Mouse (Mus musculus): Measurements from ENCODE around the gene Peli2. TPM values are rescaled to one million over a fixed set of nuclear protein-coding genes. Genes with fewer than 3 reads are reported as not detected.
"Not testable (repeated sequence)": the region's sequence is repeated elsewhere in the genome, so short reads cannot be mapped to it uniquely, and the experiment has no call there.

The Peli2 gene
- total RNA-seq (2021) = 10 to 100 TPM; 15.7 to 16.8 TPM
- long read RNA-seq, experiment 1, full-length matches to known transcripts = 3 of 6 reads
- long read RNA-seq, experiment 1, partial matches to known transcripts = 2 of 6 reads
- long read RNA-seq, experiment 1, other reads (novel, unspliced or antisense) = 1 of 6 reads
- long read RNA-seq, experiment 2, full-length matches to known transcripts = 1 of 2 reads
- long read RNA-seq, experiment 2, partial matches to known transcripts = 1 of 2 reads
- long read RNA-seq, experiment 2, other reads (novel, unspliced or antisense) = 0 of 2 reads

DNA sequence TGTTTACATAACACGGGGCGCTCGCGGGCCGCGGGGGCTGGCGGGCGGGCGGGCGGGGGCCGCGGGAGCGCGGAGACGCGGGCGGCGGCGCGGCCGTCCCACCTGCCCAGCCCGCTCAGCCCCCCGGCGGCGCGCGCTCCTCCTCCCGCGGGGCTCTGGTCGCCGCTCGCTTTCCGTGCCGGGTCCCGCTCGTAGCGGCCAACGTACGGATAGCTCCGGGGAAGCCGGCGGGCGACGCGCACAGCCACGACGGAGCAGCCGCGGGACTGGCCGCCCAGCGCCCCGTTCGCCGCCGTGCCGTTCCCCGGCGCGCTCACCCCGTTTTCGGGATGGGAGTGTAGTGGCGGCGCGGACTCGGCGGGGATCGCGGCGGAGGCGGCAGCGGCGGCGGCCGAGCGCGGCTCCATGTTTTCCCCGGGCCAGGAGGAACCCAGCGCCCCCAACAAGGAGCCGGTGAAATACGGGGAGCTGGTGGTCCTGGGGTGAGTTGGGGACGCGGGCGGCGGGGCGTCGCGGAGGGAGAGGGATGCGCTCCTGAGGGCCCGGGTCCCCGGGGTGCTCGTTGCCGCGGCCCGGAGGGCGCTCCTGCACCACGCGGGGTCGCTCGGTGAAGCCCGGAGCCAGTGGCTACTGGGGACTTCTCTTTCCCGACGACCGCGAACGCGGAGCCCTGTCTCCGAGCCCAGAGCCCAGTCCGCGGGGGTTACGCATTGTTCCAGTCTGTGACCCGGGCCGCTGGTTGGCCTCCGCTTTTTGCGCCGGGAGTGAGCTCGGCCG is at the start of gene Peli2:
TSS of gene Peli2 (plus strand) at position 72 of the 777 bp plus-strand sequence.
- peak; percentile 85 to 86 for DNase-seq

- DNase-seq = no peak
Measured at GRCm38 (mm10) chr14:48072104-48072503, 48.5 kb upstream of the Peli2 start.

DNA sequence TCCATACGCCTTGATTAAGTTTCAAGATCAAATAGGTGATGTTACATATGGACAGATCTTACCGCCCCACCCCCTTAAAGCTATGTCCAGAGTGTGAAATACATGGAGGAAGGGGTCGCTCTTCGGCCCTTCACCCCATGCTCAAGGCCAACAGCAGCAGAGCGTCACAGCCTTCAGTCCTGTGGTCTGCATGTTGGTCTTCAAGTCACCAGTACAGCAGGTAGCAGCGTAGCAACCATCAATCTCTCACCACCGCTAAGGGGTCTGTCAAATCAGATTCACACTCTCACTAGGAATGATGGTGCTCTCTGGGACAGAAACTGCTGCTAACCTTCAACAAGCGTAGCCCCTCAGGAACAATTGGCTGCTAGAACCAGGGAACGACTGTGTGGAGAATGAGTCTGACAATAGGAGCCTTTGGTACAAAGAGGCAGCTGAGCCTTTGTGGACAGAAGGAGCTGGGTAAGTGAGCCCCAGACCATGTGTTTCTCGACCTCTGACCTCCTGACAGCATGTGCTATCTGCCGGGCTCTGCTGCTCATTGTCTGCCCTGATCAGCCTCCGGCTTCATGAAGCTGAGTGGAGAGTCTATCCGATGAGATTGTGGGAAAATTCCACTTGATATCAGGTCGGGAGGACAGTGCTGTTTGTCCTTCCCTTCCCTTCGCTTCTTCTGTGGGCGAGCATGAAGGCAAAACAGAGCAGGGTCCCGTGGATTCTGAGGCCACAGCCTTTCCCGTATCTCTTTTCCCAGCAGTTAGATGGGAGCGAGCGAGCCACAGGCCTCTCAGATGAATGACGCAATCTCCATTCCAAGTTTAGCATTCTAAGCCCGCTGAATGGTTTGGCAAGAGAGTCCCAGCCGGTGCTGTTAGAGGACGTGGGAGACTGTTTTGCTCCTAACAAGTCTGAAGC is 47.1 kb upstream of the Peli2 start:
- peak; percentile 77 to 84 for DNase-seq

DNA sequence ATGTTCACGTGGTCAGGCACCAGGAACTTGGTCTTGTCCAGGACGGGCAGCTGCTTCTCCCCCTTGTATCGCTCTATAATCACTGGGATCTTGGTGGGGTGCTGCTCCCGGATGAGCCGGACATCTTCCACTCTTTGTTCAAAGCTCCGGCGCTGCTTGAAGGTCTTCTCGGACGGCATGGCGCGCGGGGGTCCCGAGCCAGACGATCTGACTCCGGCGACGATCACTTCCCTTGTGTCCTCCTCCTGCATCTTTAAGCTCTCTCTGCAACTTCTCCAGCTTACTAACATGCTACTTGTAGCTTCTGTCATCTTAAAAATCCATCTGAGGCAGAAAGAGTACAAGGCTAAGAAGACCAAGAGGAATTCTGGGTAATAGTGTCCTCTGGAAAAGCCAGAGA is 41.0 kb upstream of the Peli2 start:
- not testable (repeated sequence) for DNase-seq

DNA sequence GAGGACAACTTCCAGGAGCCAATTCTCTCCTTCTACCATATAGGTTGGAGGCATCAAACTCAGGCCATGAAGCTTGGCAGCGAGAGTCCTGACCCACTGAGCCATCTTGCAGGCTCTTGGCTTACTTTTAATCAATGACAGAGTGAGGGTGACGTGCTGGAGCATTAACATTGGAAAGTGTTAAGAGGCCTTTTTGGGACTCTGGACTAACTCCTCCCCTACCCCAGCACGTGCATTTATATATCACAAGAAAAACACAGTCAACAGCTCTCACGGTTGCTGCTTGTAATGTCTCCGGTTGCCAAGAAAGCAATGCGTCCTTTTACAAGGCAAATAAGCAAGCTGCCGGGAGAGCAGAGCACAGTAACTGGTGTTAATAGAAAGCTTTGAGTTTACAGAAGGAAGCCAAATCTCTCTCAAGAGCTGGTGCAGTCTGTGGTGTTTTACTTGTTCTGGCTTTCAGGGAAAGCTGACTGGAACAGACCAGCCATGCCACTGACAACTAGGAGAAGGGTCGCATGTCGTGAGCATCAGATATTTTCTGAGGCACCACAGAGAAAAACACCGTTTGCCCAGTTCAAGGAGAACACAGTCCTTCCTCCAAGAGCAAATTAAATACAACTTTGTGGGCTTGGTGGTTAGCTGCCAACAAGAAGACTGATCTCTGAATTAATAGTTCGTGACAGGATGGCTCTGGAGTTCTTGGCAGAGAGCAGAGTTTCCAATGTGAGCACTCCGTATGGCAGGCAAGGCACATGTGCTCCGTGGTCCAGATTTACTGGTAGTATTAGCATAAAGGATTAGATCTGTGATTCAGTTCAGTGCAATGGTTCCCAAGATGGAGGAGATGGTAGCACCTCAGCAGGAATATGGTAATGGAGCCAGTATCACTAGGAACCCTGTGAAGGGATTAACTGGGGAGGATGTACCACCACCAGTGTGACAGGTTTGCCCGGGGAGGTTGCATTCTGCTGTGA is 36.5 kb upstream of the Peli2 start:
- DNase-seq = peak in 1 of 2 experiments; percentile 13

- DNase-seq = no peak
Measured at GRCm38 (mm10) chr14:48086682-48087297, 33.8 kb upstream of the Peli2 start.

GRCm38 (mm10) chr14:48087298-48087830 is 33.3 kb upstream of the Peli2 start:
- DNase-seq = no peak

GRCm38 (mm10) chr14:48090465-48090864 is 30.2 kb upstream of the Peli2 start:
- no peak for DNase-seq

DNA sequence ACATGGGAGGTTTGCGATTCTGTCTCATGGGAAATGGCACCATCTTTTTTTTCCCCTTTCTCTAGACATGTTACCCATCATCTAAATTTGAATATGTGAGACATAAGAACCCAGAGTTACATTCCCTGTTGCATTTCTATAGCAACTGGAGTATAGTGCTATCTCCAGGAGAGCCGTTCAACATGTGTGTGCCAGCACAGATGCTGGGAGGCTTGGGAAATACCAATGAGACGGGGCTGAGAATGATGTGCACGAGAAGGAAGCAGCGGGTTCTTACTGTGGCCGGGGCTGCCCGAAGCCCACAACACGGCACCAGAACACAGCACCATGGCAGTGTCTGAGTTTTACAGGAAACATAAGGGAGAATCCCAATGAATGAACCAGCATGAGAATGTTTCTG is 29.5 kb upstream of the Peli2 start:
- no peak for DNase-seq

DNA sequence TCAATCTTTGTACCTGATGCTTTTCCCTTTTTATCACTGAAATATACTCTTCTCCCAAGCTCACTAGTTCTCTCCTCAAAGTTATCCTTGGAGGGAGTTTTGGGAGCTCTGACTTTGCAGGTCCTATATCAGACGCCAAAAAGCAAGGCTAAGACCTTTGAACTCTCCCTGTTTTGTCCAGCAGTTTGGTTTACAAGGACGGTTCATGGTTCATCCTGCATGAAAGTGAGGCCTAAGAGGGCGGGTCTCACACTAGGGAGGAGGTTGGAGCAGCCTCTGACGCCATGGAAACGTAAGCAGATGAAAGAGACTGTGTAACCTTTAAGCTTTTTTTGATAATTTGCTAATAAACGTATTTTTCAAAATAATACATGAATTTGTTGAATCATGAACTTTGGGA is 22.4 kb upstream of the Peli2 start:
- DNase-seq = no peak

DNA sequence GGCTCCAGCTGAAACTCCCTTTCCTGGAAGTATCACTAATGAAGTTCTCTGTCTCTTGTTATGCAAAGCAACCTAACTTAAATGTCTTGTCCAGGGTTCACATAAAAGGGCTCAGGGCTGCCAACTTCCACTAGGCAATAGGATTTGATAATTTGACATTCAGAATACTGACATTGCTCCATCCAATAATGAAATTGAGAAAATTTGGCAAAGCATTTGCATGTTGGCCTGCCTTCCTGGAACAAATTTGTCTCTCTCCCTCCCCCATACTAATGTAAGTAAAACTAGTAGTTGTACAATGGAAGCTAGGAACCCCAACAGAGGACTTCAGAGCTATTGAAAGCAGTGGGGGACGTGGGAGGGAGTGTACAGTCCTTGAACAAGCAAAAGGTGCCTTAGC is 21.3 kb upstream of the Peli2 start:
- DNase-seq = no peak

- DNase-seq = no peak
Measured at GRCm38 (mm10) chr14:48106453-48106852, 14.2 kb upstream of the Peli2 start.

- no peak for DNase-seq
Measured at GRCm38 (mm10) chr14:48117986-48118385, 2.6 kb upstream of the Peli2 start.

GRCm38 (mm10) chr14:48119012-48119647 is 1.5 kb upstream of the Peli2 start:
- peak in 1 of 2 experiments; percentile 26 for DNase-seq

DNA sequence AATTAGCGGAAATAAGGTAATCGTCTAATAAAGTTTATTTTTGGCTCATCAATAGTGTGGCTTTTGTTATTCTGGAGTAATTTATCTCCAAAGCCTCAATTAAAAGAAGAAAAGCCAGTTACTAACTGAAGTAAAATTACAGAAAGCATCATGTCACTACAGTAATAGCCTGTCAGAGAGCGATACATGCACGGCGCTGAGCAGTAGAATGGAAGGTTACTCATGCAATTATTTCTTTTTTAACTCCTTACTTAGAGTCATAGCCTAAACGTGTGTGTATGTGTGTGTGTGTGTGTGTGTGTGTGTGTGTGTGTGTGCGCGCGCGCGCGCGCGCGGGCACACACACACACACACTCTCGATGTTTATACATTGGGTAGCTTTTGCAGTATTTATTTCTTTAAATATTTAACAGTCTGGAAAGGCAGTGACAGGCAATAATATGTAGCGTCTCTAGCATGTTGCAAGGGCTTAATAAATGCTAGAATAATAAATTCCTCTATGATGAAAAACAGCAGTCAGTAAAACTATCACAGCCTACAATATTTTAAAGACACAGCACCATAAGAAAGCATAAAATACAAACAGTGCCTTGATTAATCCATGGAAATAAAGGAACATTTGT is 864 bp upstream of the Peli2 start:
- DNase-seq = peak in 1 of 2 experiments; percentile 11

DNA sequence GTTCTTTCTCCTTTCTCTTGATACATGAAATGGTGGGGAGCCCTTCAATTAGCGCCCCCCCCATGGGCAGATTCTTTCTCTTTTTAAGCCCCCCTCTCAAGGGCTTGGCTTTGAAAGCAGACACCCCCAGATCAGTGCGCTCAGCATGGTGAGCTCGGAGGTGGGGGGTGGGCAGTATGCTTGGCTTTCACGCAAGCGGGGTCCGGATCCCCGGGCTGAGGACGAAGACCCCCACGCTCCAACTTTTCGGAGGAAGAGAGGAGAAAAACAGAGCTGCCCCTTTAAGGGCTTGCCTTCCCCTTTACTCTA is 226 bp upstream of the Peli2 start:
- DNase-seq = no peak

GRCm38 (mm10) chr14:48121529-48122517 is 1.2 kb downstream of the Peli2 start:
- peak; percentile 50 to 61 for DNase-seq

DNA sequence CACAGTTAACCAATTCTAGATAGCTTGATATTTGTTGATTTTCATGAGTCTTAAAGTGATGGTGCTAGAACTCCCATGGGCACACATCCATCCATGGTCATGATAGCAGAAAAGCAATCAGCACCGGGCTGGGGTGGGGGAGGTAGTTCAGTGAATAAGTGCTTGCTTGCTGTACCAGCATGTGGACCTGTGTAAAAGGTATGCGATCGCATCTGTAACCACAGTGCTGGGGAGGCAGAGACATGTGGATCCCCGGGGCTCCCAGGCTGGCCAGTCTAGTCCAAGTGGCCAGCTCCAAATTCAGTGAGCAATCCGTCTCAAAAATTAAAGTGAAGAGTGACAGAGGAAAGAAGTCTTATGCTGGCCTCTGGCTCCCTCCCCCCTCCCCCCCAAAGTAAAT is 3.4 kb downstream of the Peli2 start:
- peak in 1 of 2 experiments; percentile 9 for DNase-seq
